Mouse (Mus musculus): ENCODE results near the gene Tab1. TPM values are rescaled to one million over a fixed set of nuclear protein-coding genes. Genes with fewer than 3 reads are reported as not detected.
A peak's percentile ranks its signal among the peaks of the same experiment; 100 is the strongest.
"Not testable (repeated sequence)": the region's sequence is repeated elsewhere in the genome, so short reads cannot be mapped to it uniquely, and the experiment has no call there.

Tab1 gene
- total RNA-seq, 2 experiments from 2014 or later = 19.3 to 20.2 TPM

GRCm38 (mm10) chr15:80102495-80102894 lies 30.4 kb upstream of the Tab1 start:
- DNase-seq (ENCODE audit: low spot score in 2 of 2) = no peak

GRCm38 (mm10) chr15:80105490-80106410 lies 27.2 kb upstream of the Tab1 start:
- DNase-seq (ENCODE audit: low spot score in 2 of 2) = no peak

GRCm38 (mm10) chr15:80107143-80107542 lies 25.8 kb upstream of the Tab1 start:
- DNase-seq (ENCODE audit: low spot score in 2 of 2) = no peak

GRCm38 (mm10) chr15:80107575-80107974 lies 25.4 kb upstream of the Tab1 start:
- DNase-seq (ENCODE audit: low spot score in 2 of 2) = no peak

- no peak for DNase-seq (ENCODE audit: low spot score in 2 of 2)
Observed at GRCm38 (mm10) chr15:80111436-80111835, 21.5 kb upstream of the Tab1 start.

GRCm38 (mm10) chr15:80112499-80112898 lies 20.4 kb upstream of the Tab1 start:
- no peak for DNase-seq (ENCODE audit: low spot score in 2 of 2)

- no peak for DNase-seq (ENCODE audit: low spot score in 2 of 2)
Observed at GRCm38 (mm10) chr15:80114414-80114813, 18.5 kb upstream of the Tab1 start.

GRCm38 (mm10) chr15:80115256-80115655 lies 17.7 kb upstream of the Tab1 start:
- no peak for DNase-seq (ENCODE audit: low spot score in 2 of 2)

GRCm38 (mm10) chr15:80115866-80116794 lies 16.8 kb upstream of the Tab1 start:
- no peak for DNase-seq (ENCODE audit: low spot score in 2 of 2)

GRCm38 (mm10) chr15:80117154-80117553 lies 15.8 kb upstream of the Tab1 start:
- no peak for DNase-seq (ENCODE audit: low spot score in 2 of 2)

GRCm38 (mm10) chr15:80119076-80119475 lies 13.9 kb upstream of the Tab1 start:
- DNase-seq (ENCODE audit: low spot score in 2 of 2) = no peak

GRCm38 (mm10) chr15:80121721-80122325 lies 11.1 kb upstream of the Tab1 start:
- no peak for DNase-seq (ENCODE audit: low spot score in 2 of 2)

- not testable (repeated sequence) for DNase-seq (ENCODE audit: low spot score in 2 of 2)
Observed at GRCm38 (mm10) chr15:80122431-80122830, 10.5 kb upstream of the Tab1 start.

- DNase-seq (ENCODE audit: low spot score in 2 of 2) = no peak
Observed at GRCm38 (mm10) chr15:80124651-80125050, 8.3 kb upstream of the Tab1 start.

- no peak for DNase-seq (ENCODE audit: low spot score in 2 of 2)
Observed at GRCm38 (mm10) chr15:80127191-80127590, 5.7 kb upstream of the Tab1 start.

- no peak for DNase-seq (ENCODE audit: low spot score in 2 of 2)
Observed at GRCm38 (mm10) chr15:80129982-80130381, 2.9 kb upstream of the Tab1 start.

GRCm38 (mm10) chr15:80130689-80131088 lies 2.2 kb upstream of the Tab1 start:
- DNase-seq (ENCODE audit: low spot score in 2 of 2) = no peak

- no peak for DNase-seq (ENCODE audit: low spot score in 2 of 2)
Observed at GRCm38 (mm10) chr15:80131421-80131820, 1.5 kb upstream of the Tab1 start.

- DNase-seq (ENCODE audit: low spot score in 2 of 2) = no peak
Observed at GRCm38 (mm10) chr15:80132452-80132851, 475 bp upstream of the Tab1 start.

GRCm38 (mm10) chr15:80133682-80134449 lies 939 bp downstream of the Tab1 start:
- DNase-seq (ENCODE audit: low spot score in 2 of 2) = peak in 1 of 2 experiments; percentile 35

GRCm38 (mm10) chr15:80134450-80134847 lies 1.5 kb downstream of the Tab1 start:
- DNase-seq (ENCODE audit: low spot score in 2 of 2) = no peak

All from gastrocnemius, postnatal 4 days (tissue).